Mouse (Mus musculus) gastrocnemius, adult 2 months (tissue): ENCODE results near the gene Slc16a6. TPM values are rescaled to one million over a fixed set of nuclear protein-coding genes. Genes with fewer than 3 reads are reported as not detected.

ENCODE experiments used
- DNase-seq: peaks from one replicate; pipeline ENCODE4 v3.0.0; 2022
- H3K27ac ChIP-seq: fragments of 200-600 bp; 2 replicates; pipeline ENCODE4 v1.8.1; 2022; ENCODE audit warnings: mild to moderate bottlenecking
- H3K4me3 ChIP-seq: fragments of 200-600 bp; 2 replicates; pipeline ENCODE4 v1.8.1; 2022; ENCODE audit warnings: mild to moderate bottlenecking, moderate library complexity
- CTCF ChIP-seq: fragments of 200-600 bp; IDR thresholded peaks from 2 replicates; pipeline ENCODE4 v1.8.1; 2022; ENCODE audit warnings: antibody characterized with exemption, mild to moderate bottlenecking, moderate library complexity
- intact Hi-C: fragments of 180-260 bp; cut with DNase I; formaldehyde crosslinking; loops from one replicate; pipeline ENCODE4 v1.15.1; 2025
- long read RNA-seq, 2 experiments: library from polyadenylated mRNA; stranded (forward); transcript quantifications; one replicate each; pipeline ENCODE4 v2.0.0; 2021
- total RNA-seq, 2 experiments: library from RNA; stranded (reverse); gene quantifications; 2 replicates each; pipeline ENCODE4 v1.2.3; 2021

Gene Slc16a6
- total RNA-seq, result 1 to 10 TPM; 7.4 to 9.2 TPM
- long read RNA-seq, experiment 1, partial matches to known transcripts, result 0 of 4 reads
- long read RNA-seq, experiment 1, other reads (novel, unspliced or antisense), result 2 of 4 reads
- long read RNA-seq, experiment 2, partial matches to known transcripts, result 0 of 2 reads
- long read RNA-seq, experiment 2, other reads (novel, unspliced or antisense), result 1 of 2 reads

- intact Hi-C loops, result loop anchor here (5.0 kb wide), 1 partner anchor 99 kb away; no protein-coding TSS in a partner anchor
- TF ChIP-seq CTCF, result no peak
- DNase-seq, result peak; percentile 85
- Histone ChIP-seq H3K27ac (peak within 1 kb of the TSS; percentile 89), H3K4me3 (peak within 1 kb of the TSS; percentile 91)
These were observed at the start of gene Slc16a6, which contains the start of gene Arsg for GRCm38 (mm10) chr11:109473171-109474085. TSS of gene Slc16a6 (minus strand) at chr11:109473598. TSS of gene Arsg (plus strand) at chr11:109473374.

- no peak for DNase-seq
- TF ChIP-seq CTCF, result no peak
- no peak overlapping the region for H3K4me3 ChIP-seq
- intact Hi-C loops, result no loop called here
- no peak overlapping the region for H3K27ac ChIP-seq
These were observed 47.6 kb upstream of the Slc16a6 start for GRCm38 (mm10) chr11:109520958-109521357.

GRCm38 (mm10) chr11:109517816-109518215, 44.4 kb upstream of the Slc16a6 start:
- no peak overlapping the region for H3K4me3 ChIP-seq
- DNase-seq, result no peak
- intact Hi-C loops, result no loop called here
- no peak for TF ChIP-seq CTCF
- H3K27ac ChIP-seq, result no peak overlapping the region

- no peak for DNase-seq
These were observed 43.9 kb upstream of the Slc16a6 start for GRCm38 (mm10) chr11:109517330-109517729.

GRCm38 (mm10) chr11:109514064-109514612, 40.7 kb upstream of the Slc16a6 start:
- no peak overlapping the region for H3K27ac ChIP-seq
- TF ChIP-seq CTCF, result no peak
- DNase-seq, result no peak
- H3K4me3 ChIP-seq, result no peak overlapping the region
- intact Hi-C loops, result no loop called here

More at GRCm38 (mm10) chr11:109517330-109517729, 43.9 kb upstream of the Slc16a6 start:
- H3K4me3 ChIP-seq, result no peak overlapping the region
- TF ChIP-seq CTCF, result no peak
- H3K27ac ChIP-seq, result no peak overlapping the region
- intact Hi-C loops, result no loop called here

GRCm38 (mm10) chr11:109512995-109513675, 39.7 kb upstream of the Slc16a6 start:
- intact Hi-C loops, result no loop called here
- Histone ChIP-seq H3K27ac (no peak overlapping the region), H3K4me3 (no peak overlapping the region)
- TF ChIP-seq CTCF, result no peak
- DNase-seq, result no peak

- no peak overlapping the region for H3K4me3 ChIP-seq
- no peak for DNase-seq
- intact Hi-C loops, result no loop called here
- no peak for TF ChIP-seq CTCF
- H3K27ac ChIP-seq, result no peak overlapping the region
These were observed 33.7 kb upstream of the Slc16a6 start for GRCm38 (mm10) chr11:109507068-109507467.

- DNase-seq, result no peak
- H3K27ac ChIP-seq, result no peak overlapping the region
- intact Hi-C loops, result no loop called here
- no peak overlapping the region for H3K4me3 ChIP-seq
- TF ChIP-seq CTCF, result no peak
These were observed 32.4 kb upstream of the Slc16a6 start for GRCm38 (mm10) chr11:109505823-109506222.

- H3K27ac ChIP-seq, result no peak overlapping the region
- H3K4me3 ChIP-seq, result no peak overlapping the region
- peak; percentile 78 for DNase-seq
- intact Hi-C loops, result no loop called here
- no peak for TF ChIP-seq CTCF
These were observed 31.6 kb upstream of the Slc16a6 start for GRCm38 (mm10) chr11:109504977-109505376.

- H3K27ac ChIP-seq, result no peak overlapping the region
- intact Hi-C loops, result no loop called here
- peak; percentile 35 for DNase-seq
- TF ChIP-seq CTCF, result no peak
- no peak overlapping the region for H3K4me3 ChIP-seq
These were observed 26.8 kb upstream of the Slc16a6 start for GRCm38 (mm10) chr11:109500206-109500605.

- H3K4me3 ChIP-seq, result peak overlapping the region; percentile 23; the same call in 1 of the 2 replicates
- no peak for DNase-seq
- no peak for TF ChIP-seq CTCF
- intact Hi-C loops, result no loop called here
- no peak overlapping the region for H3K27ac ChIP-seq
These were observed 24.6 kb upstream of the Slc16a6 start for GRCm38 (mm10) chr11:109497990-109498389.

GRCm38 (mm10) chr11:109496996-109497714, 23.8 kb upstream of the Slc16a6 start:
- intact Hi-C loops, result no loop called here
- H3K27ac ChIP-seq, result no peak overlapping the region
- no peak for DNase-seq
- no peak for TF ChIP-seq CTCF
- no peak overlapping the region for H3K4me3 ChIP-seq
